Mouse (Mus musculus): ENCODE results near the gene Rabggtb. TPM values are rescaled to one million over a fixed set of nuclear protein-coding genes. Genes with fewer than 3 reads are reported as not detected.

Rabggtb gene
- polyA plus RNA-seq, 1 experiment from 2014 or later = 44.3 TPM

Other genes starting within 250 kb of the Rabggtb start
- 55.0 and 61.9 TPM in 2 replicates for gene St6galnac3, start 187.8 kb downstream of the Rabggtb start, polyA plus RNA-seq (2014; fragmentation: Nextera tagmentation; extraction: Ambion mirVana)
- gene Asb17, start 68.8 kb downstream of the Rabggtb start, polyA plus RNA-seq (2014; fragmentation: Nextera tagmentation; extraction: Ambion mirVana) = 0.34 TPM in 1 of 2 replicates, not detected in the other
- 0.06 TPM in 1 of 2 replicates, not detected in the other for gene Msh4, start 6.9 kb downstream of the Rabggtb start, polyA plus RNA-seq (2014; fragmentation: Nextera tagmentation; extraction: Ambion mirVana)
- gene Acadm, start 31.6 kb upstream of the Rabggtb start, polyA plus RNA-seq (2014; fragmentation: Nextera tagmentation; extraction: Ambion mirVana) = 51.1 and 55.3 TPM in 2 replicates
- gene Slc44a5, start 60.4 kb upstream of the Rabggtb start, polyA plus RNA-seq (2014; fragmentation: Nextera tagmentation; extraction: Ambion mirVana) = 1.3 and 2.1 TPM in 2 replicates

Measured in embryonic facial prominence, embryonic 11.5 days (tissue).